Mouse (Mus musculus): ENCODE results near the gene Olfr1417.

Olfr1417 gene

GRCm38 (mm10) chr19:11810003-11810758 is 28.8 kb downstream of the Olfr1417 start:
- no peak for DNase-seq

- no peak for DNase-seq
These were observed 30.6 kb downstream of the Olfr1417 start for GRCm38 (mm10) chr19:11808452-11808851.

- no peak for DNase-seq
These were observed 31.2 kb downstream of the Olfr1417 start for GRCm38 (mm10) chr19:11807822-11808221.

GRCm38 (mm10) chr19:11807251-11807650 is 31.8 kb downstream of the Olfr1417 start:
- DNase-seq = no peak

GRCm38 (mm10) chr19:11804423-11804822 is 34.6 kb downstream of the Olfr1417 start:
- DNase-seq = no peak

GRCm38 (mm10) chr19:11800531-11801315 is 38.3 kb downstream of the Olfr1417 start:
- DNase-seq = no peak

- no peak for DNase-seq
These were observed 44.6 kb downstream of the Olfr1417 start for GRCm38 (mm10) chr19:11794447-11794846.

GRCm38 (mm10) chr19:11793741-11794359 is 45.2 kb downstream of the Olfr1417 start:
- no peak for DNase-seq

- DNase-seq = no peak
These were observed 47.2 kb downstream of the Olfr1417 start for GRCm38 (mm10) chr19:11791825-11792224.

- DNase-seq = peak; percentile 14 to 21
These were observed 50.1 kb downstream of the Olfr1417 start for GRCm38 (mm10) chr19:11788876-11789275.

GRCm38 (mm10) chr19:11787826-11788225 is 51.2 kb downstream of the Olfr1417 start:
- no peak for DNase-seq

GRCm38 (mm10) chr19:11785409-11786154 is 53.4 kb downstream of the Olfr1417 start:
- DNase-seq = no peak

- DNase-seq = peak; percentile 80 to 82
These were observed 61.7 kb downstream of the Olfr1417 start for GRCm38 (mm10) chr19:11777191-11777865.
